ENCODE assay signal across 8 mouse cellular contexts in the genomic region with DNA sequence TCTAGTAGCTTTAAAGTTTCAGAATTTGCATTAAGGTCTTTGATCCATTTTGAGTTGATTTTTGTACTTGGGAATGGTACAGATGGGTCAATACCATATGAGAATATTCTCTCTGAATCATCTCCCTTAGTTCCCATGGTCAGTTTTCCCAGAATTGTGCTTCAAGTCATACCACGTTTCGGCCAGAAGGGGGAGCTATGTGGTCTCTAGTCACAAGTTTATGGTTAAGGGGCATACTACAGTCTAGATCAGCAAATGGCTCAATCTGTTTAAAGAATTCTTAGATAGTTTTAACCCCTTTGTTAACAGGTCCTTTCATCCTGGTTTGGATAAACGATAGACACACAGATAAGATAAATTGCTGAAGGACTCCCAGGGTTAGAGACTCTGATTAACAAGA.
DNase-seq lines count a peak whose midpoint lies in the region; ATAC-seq and TF ChIP-seq lines count a peak whose summit lies in the region.

No protein-coding gene starts in this region.

- no peak overlapping the region for H3K9ac ChIP-seq in kidney, embryonic 16.5 days (replicated peaks; ENCODE audit: low read length)
- no peak overlapping the region for H3K9ac ChIP-seq in ES-E14 (ENCODE audit: insufficient read depth, low read depth, low read length, poor library complexity, severe bottlenecking)
- no peak overlapping the region for H3K9ac ChIP-seq in embryonic facial prominence, embryonic 11.5 days (replicated peaks; ENCODE audit: low read length)

- intact Hi-C loops in heart, postnatal 25 days (cut with DNase I), result no loop called here

- no peak overlapping the region for H3K4me2 ChIP-seq in kidney, embryonic 16.5 days (replicated peaks; ENCODE audit: low read depth, low read length)
- no peak overlapping the region for H3K4me2 ChIP-seq in embryonic facial prominence, embryonic 11.5 days (ENCODE audit: low read depth, low read length)

- no peak for ATAC-seq in kidney, embryonic 16.5 days (ENCODE audit: low FRiP score, low TSS enrichment)
- ATAC-seq in embryonic facial prominence, embryonic 11.5 days (replicated peaks; ENCODE audit: insufficient number of reproducible peaks, low FRiP score, low TSS enrichment, low read depth), result no peak
- ATAC-seq in erythroblast, adult 5-6 weeks (replicated peaks; ENCODE audit: low FRiP score, poor library complexity, severe bottlenecking), result no peak

- H3K27ac ChIP-seq in kidney, embryonic 16.5 days (ENCODE audit: low read length), result no peak overlapping the region
- H3K27ac ChIP-seq in ES-E14 (ENCODE audit: insufficient read depth, low read depth, low read length, poor library complexity, severe bottlenecking), result no peak overlapping the region
- H3K27ac ChIP-seq in embryonic facial prominence, embryonic 11.5 days (replicated peaks; ENCODE audit: low read depth, low read length), result no peak overlapping the region

- no peaks in the 10 kb centered on the region for H3K9me3 ChIP-seq in kidney, embryonic 16.5 days (ENCODE audit: low read length)
- H3K9me3 ChIP-seq in ES-E14 (ENCODE audit: control insufficient read depth, insufficient read depth, low read depth, low read length), result no peaks in the 10 kb centered on the region
- H3K9me3 ChIP-seq in embryonic facial prominence, embryonic 11.5 days (replicated peaks; ENCODE audit: control insufficient read depth, low read length), result no peaks in the 10 kb centered on the region

- H3K36me3 ChIP-seq in kidney, embryonic 16.5 days (ENCODE audit: insufficient read depth, low read length), result no peaks in the 10 kb centered on the region
- no peaks in the 10 kb centered on the region for H3K36me3 ChIP-seq in ES-E14 (ENCODE audit: control insufficient read depth, insufficient read depth, low read length, poor library complexity, severe bottlenecking)
- no peaks in the 10 kb centered on the region for H3K36me3 ChIP-seq in embryonic facial prominence, embryonic 11.5 days (replicated peaks; ENCODE audit: control insufficient read depth, insufficient read depth, low read depth, low read length)

- peak; percentile 8 for DNase-seq in kidney, adult 18-20 months
- DNase-seq in 3T3-L1 (ENCODE audit: low read depth, low spot score), result peak; percentile 25
- peak; percentile 52 for DNase-seq in ES-E14 (ENCODE audit: low read depth, low spot score)
- peak; percentile 77 for DNase-seq in embryonic facial prominence, embryonic 11.5 days (ENCODE audit: low spot score)
- peak; percentile 43 for DNase-seq in retina, postnatal 7 days (ENCODE audit: low read depth, low spot score)
- no peak for DNase-seq in heart, postnatal 25 days (ENCODE audit: low spot score)

- WGBS in kidney, embryonic 16.5 days, result 12% methylated on average over 3 of the region's 3 CpGs
- under 1% methylated on average over 3 of the region's 3 CpGs for WGBS in embryonic facial prominence, embryonic 11.5 days

- H3K4me3 ChIP-seq in kidney, embryonic 16.5 days (ENCODE audit: low read length), result no peak overlapping the region
- H3K4me3 ChIP-seq in ES-E14 (ENCODE audit: insufficient read depth in 1 of 2, low read depth in 1 of 2, low read length in 2 of 2, poor library complexity in 1 of 2, severe bottlenecking in 1 of 2), result no peak overlapping the region
- no peak overlapping the region for H3K4me3 ChIP-seq in embryonic facial prominence, embryonic 11.5 days (ENCODE audit: low read depth, low read length)

- H3K27me3 ChIP-seq in kidney, embryonic 16.5 days (ENCODE audit: insufficient read depth, low read length), result no peaks in the 10 kb centered on the region
- no peaks in the 10 kb centered on the region for H3K27me3 ChIP-seq in embryonic facial prominence, embryonic 11.5 days (ENCODE audit: control insufficient read depth, insufficient read depth, low read length)

- H3K4me1 ChIP-seq in kidney, embryonic 16.5 days (ENCODE audit: insufficient read depth, low read length), result no peaks in the 10 kb centered on the region
- no peaks in the 10 kb centered on the region; a peak in 1 of 4 replicates for H3K4me1 ChIP-seq in ES-E14 (ENCODE audit: control insufficient read depth in 2 of 2, insufficient read depth in 2 of 2, low read length in 2 of 2, poor library complexity in 1 of 2)
- H3K4me1 ChIP-seq in embryonic facial prominence, embryonic 11.5 days (ENCODE audit: control insufficient read depth, insufficient read depth, low read length), result no peaks in the 10 kb centered on the region

- in situ Hi-C loops in ES-E14 (cut with MboI; ENCODE audit: low sequenced_read_pairs in 2 of 2, unreplicated experiment in 2 of 2), result loop anchor here in 1 of 2 experiments (25.0 kb wide), 2 partner anchors 506 to 681 kb away; no protein-coding TSS in a partner anchor

TF ChIP-seq in ES-E14, 5 proteins besides CTCF, POLR2A, EP300 and RAD21:
- TF ChIP-seq MAFK (IDR thresholded peaks at IDR 0.05; ENCODE audit: insufficient read depth, low read depth, low read length), result no peak
- TF ChIP-seq ZC3H11A (IDR thresholded peaks at IDR 0.05; ENCODE audit: borderline replicate concordance, low read depth, low read length), result peak; percentile 52; the same call in 1 of the 2 replicates
